Comparison of ENCODE assay signal across 31 mouse cellular contexts in genomic region chr6:142163406-142163805, GRCm38 (mm10). TPM values are rescaled to one million over a fixed set of nuclear protein-coding genes. Genes with fewer than 3 reads are reported as not detected.
"Had no signal": no experiment of that assay in that cellular context is flagged by ENCODE, and none has a peak within 500 bp of the region (broad histone marks: within the 10 kb centered on the region; RNA-seq: fewer than 3 reads in every experiment).

No protein-coding gene starts in this region.

- H3K9ac ChIP-seq: embryonic facial prominence, embryonic 12.5 days; embryonic facial prominence, embryonic 13.5 days; embryonic facial prominence, embryonic 15.5 days; forebrain, embryonic 12.5 days; forebrain, embryonic 13.5 days; forebrain, embryonic 15.5 days; forebrain, postnatal 0 days had no signal

- H3K4me2 ChIP-seq: embryonic facial prominence, embryonic 12.5 days; embryonic facial prominence, embryonic 13.5 days; embryonic facial prominence, embryonic 15.5 days; forebrain, embryonic 12.5 days; forebrain, embryonic 13.5 days; forebrain, embryonic 15.5 days had no signal

- H3K27ac ChIP-seq: embryonic facial prominence, embryonic 10.5 days; embryonic facial prominence, embryonic 12.5 days; embryonic facial prominence, embryonic 13.5 days; embryonic facial prominence, embryonic 15.5 days; forebrain, embryonic 10.5 days; forebrain, embryonic 12.5 days; forebrain, embryonic 13.5 days; forebrain, embryonic 15.5 days; gastrocnemius, adult 2 months; heart, adult 2 months had no signal

- H3K9me3 ChIP-seq: embryonic facial prominence, embryonic 13.5 days; embryonic facial prominence, embryonic 15.5 days; forebrain, embryonic 10.5 days; forebrain, embryonic 12.5 days; forebrain, embryonic 13.5 days; forebrain, embryonic 15.5 days had no signal

- H3K4me3 ChIP-seq: embryonic facial prominence, embryonic 10.5 days; embryonic facial prominence, embryonic 12.5 days; embryonic facial prominence, embryonic 13.5 days; embryonic facial prominence, embryonic 15.5 days; erythroblast, embryonic 14.5 days; forebrain, embryonic 10.5 days; forebrain, embryonic 12.5 days; forebrain, embryonic 13.5 days; forebrain, embryonic 15.5 days; gastrocnemius, adult 2 months; heart, adult 2 months had no signal

- H3K36me3 ChIP-seq: embryonic facial prominence, embryonic 10.5 days; embryonic facial prominence, embryonic 12.5 days; embryonic facial prominence, embryonic 13.5 days; embryonic facial prominence, embryonic 15.5 days; forebrain, embryonic 10.5 days; forebrain, embryonic 12.5 days; forebrain, embryonic 15.5 days had no signal

- H3K4me1 ChIP-seq: embryonic facial prominence, embryonic 10.5 days; embryonic facial prominence, embryonic 12.5 days; embryonic facial prominence, embryonic 13.5 days; embryonic facial prominence, embryonic 15.5 days; forebrain, embryonic 10.5 days; forebrain, embryonic 12.5 days; forebrain, embryonic 13.5 days; forebrain, embryonic 15.5 days had no signal

- H3K27me3 ChIP-seq: embryonic facial prominence, embryonic 12.5 days; embryonic facial prominence, embryonic 13.5 days; embryonic facial prominence, embryonic 15.5 days; forebrain, embryonic 12.5 days; forebrain, embryonic 13.5 days; forebrain, embryonic 15.5 days had no signal

- ATAC-seq: forebrain, embryonic 13.5 days; forebrain, embryonic 14.5 days; forebrain, embryonic 15.5 days; forebrain, embryonic 16.5 days; forebrain, postnatal 0 days had no signal

- DNase-seq: cerebellum, adult 8-10 months; cerebellum, adult 9-10 months; cerebellum, adult 9-11 months; cerebellum, postnatal 10 days; cerebellum, postnatal 14 days; cerebellum, postnatal 25 days; cerebellum, postnatal 36 days; embryo, embryonic 11 days; forebrain, postnatal 0 days; gastrocnemius, adult 2 months; gastrocnemius, postnatal 10 days; gastrocnemius, postnatal 14 days; gastrocnemius, postnatal 25 days; gastrocnemius, postnatal 36 days; heart, adult 11 months; heart, adult 18-20 months; heart, adult 2 months had no signal

RNA-seq across cellular contexts. Expression of gene Slco1a6, which starts 44.9 kb away (rescaled TPM):
- polyA plus RNA-seq: cortical plate, adult 2 months; embryonic facial prominence, embryonic 10.5 days; embryonic facial prominence, embryonic 11.5 days; embryonic facial prominence, embryonic 12.5 days; embryonic facial prominence, embryonic 13.5 days; embryonic facial prominence, embryonic 15.5 days; erythroblast, embryonic 14.5 days; forebrain, embryonic 10.5 days; forebrain, embryonic 11.5 days; forebrain, embryonic 12.5 days; forebrain, embryonic 13.5 days; forebrain, embryonic 14.5 days; forebrain, embryonic 15.5 days; forebrain, postnatal 0 days; heart, adult 2 months had no signal
